Comparison of ENCODE assay signal across 20 mouse cellular contexts in genomic region chr9:114988029-114988428, GRCm38 (mm10). TPM values are rescaled to one million over a fixed set of nuclear protein-coding genes. Genes with fewer than 3 reads are reported as not detected.
"Had no signal": no experiment of that assay in that cellular context is flagged by ENCODE, and none has a peak within 500 bp of the region (broad histone marks: within the 10 kb centered on the region; RNA-seq: fewer than 3 reads in every experiment).

No protein-coding gene starts in this region.

- H3K27ac ChIP-seq: liver, embryonic 13.5 days; liver, embryonic 15.5 days; lung, embryonic 15.5 days; macrophage; neural tube, embryonic 12.5 days; stomach, embryonic 15.5 days; stomach, postnatal 0 days had no signal

- ATAC-seq: liver, postnatal 0 days; lung, postnatal 0 days; midbrain, embryonic 16.5 days had no signal

- H3K4me1 ChIP-seq: liver, embryonic 13.5 days; liver, embryonic 15.5 days; stomach, embryonic 15.5 days had no signal

- H3K36me3 ChIP-seq: liver, embryonic 13.5 days; liver, embryonic 15.5 days; lung, embryonic 15.5 days; neural tube, embryonic 12.5 days; stomach, embryonic 15.5 days had no signal

- H3K4me2 ChIP-seq: liver, embryonic 13.5 days; liver, embryonic 15.5 days; lung, embryonic 15.5 days; midbrain, embryonic 11.5 days; neural tube, embryonic 12.5 days; stomach, embryonic 15.5 days had no signal

- DNase-seq: liver, embryonic 13.5 days; liver, postnatal 0 days; lung, adult 2 months; lung, postnatal 14 days; lung, postnatal 36 days; right cerebral cortex, postnatal 25 days; thymus, adult 2 months; thymus, postnatal 25 days; thymus, postnatal 4 days had no signal

- H3K27me3 ChIP-seq: liver, embryonic 13.5 days; liver, embryonic 15.5 days; lung, embryonic 15.5 days; neural tube, embryonic 12.5 days; stomach, embryonic 15.5 days had no signal

- H3K4me3 ChIP-seq: liver, embryonic 13.5 days; liver, embryonic 15.5 days; lung, embryonic 15.5 days; neural tube, embryonic 12.5 days; stomach, embryonic 15.5 days had no signal

- H3K9ac ChIP-seq: liver, embryonic 13.5 days; liver, embryonic 15.5 days; liver, postnatal 0 days; lung, embryonic 15.5 days; neural tube, embryonic 12.5 days; stomach, embryonic 15.5 days had no signal

- H3K9me3 ChIP-seq: lung, embryonic 15.5 days; stomach, embryonic 15.5 days had no signal

RNA-seq across cellular contexts. Expression of gene Osbpl10, which starts 9.7 kb away (rescaled TPM):
- total RNA-seq: megakaryocyte progenitor cell, adult 5-6 weeks; neutrophil, adult 5-6 weeks had no signal
- polyA plus RNA-seq: macrophage had no signal
